Mouse (Mus musculus): ENCODE data around the gene Pcyt1a.

DNA sequence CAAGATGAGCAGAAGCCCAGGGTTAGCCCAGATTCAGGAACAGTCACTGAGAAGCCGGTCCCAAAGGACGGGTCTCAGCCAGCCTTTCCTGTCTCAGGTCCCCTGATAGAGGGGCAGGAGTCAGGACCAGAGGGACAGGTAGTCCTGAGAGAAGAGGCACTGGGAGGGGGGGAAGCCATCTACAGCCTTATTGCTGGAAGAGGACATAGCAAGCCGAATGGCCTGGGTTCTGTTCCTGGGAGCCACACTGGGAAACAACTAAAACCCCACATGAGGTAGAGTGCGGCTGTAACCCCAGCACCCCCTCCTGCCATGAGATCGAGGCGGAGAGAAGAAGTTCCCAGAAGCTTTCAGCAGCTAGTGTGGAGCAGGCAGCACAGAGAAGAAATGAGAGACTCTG is 83.2 kb downstream of the Pcyt1a start:
- TF ChIP-seq CTCF (IDR thresholded peaks at IDR 0.05; ENCODE audit: low read depth, low read length) (no peak), POLR2A (IDR thresholded peaks at IDR 0.05; ENCODE audit: extremely low read depth, insufficient read depth, low read length) (no peak)

Measured in liver, adult 2 months (tissue).